Mouse (Mus musculus) induced T-regulatory cell, adult 2 months (primary cell): ENCODE measurements at regions not wholly inside any gene's neighbourhood (a gene's known extent, or its start where the extent isn't known, plus 50 kb on each side); places are given as distances from the start of the nearest gene placed in this dataset.

ENCODE experiments used
- DNase-seq: peaks from one replicate; pipeline ENCODE4 v3.0.0-alpha.2; 2012; ENCODE audit warnings: low read depth

DNA sequence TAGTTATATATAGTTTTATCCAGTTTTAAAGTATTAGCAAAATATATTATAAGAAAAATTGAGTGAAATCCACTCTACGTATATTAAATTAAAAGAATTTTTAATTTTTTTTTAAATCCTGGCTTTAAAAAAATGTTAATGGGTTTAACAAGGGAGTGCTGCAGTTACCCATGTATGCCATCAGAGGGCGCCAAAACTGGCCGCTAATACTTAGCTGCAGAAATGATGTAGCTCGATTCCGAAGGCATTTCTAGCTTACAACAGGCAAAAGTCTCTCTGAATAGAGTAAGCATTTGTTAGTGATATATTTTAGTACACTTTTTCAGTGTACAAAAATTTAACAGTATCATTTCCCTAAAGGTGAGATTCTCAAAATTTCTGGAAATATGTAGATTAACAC is 73.1 kb downstream of the Olfr444 start:
- DNase-seq = peak; percentile 28
